Mouse (Mus musculus) liver (tissue): ENCODE measurements around the gene Abcb9.
A peak's percentile ranks its signal among the peaks of the same experiment; 100 is the strongest.

Experiments
- DNase-seq: peaks from one replicate; pipeline ENCODE4 v3.0.0-alpha.2; 2020; ENCODE audit warnings: mixed read lengths

Abcb9 gene

DNA sequence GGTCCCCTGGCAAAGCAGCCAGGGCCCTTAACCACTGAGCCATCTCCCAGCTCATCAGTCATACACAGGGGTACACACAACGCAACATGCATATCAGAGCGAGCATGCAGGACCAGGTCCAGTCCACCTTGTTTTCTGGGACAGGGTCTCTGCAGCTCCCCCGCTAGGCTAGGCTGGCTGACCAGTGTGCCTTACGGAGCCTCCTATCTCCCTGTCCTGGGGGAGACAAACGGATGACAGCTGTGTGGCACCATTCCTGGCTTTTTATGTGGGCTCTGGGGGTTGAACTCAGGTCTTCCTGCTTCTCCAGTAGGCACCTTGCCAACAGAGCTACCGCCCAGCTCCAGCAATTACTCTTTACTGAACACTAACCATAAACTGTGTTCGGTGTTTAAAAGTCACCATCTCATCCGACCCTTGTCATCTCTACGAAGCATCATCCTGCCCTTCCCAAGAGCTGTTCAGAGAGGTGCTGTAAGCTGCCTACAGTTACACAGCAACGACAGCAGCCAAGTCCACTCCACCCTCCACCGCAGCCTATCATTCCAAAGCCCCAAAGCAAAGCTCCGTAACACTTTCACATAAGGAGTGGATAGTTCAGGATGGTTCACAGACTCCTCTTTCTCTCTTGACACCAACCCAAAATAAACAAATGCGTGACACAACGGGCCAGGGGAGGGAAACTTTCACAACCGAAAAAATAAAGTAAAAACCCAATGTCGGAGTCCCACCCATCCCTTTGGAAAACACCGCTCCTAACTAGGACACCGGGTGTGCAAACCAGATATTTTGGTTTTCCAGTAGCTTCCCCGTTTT lies 66.2 kb downstream of the Abcb9 start:
- no peak for DNase-seq

DNA sequence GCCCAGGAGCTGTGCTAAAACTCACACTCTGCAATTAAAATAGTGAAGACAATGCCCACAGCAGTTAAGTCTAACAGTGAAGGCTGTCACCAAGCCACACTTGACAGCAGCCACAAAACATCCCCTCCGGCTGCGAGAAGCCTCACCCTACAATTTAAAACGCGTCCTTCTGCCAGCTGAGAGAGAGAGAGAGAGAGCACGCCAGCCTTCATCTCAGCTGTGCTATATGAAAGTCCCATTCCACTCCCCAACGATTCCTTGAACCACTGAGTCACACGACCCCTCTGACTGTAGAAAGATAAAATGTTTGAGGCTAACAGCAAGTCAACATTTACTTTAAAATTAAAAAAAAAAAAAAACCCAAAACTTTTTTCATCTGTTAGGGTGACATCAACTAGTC lies 66.9 kb downstream of the Abcb9 start:
- DNase-seq: no peak

DNA sequence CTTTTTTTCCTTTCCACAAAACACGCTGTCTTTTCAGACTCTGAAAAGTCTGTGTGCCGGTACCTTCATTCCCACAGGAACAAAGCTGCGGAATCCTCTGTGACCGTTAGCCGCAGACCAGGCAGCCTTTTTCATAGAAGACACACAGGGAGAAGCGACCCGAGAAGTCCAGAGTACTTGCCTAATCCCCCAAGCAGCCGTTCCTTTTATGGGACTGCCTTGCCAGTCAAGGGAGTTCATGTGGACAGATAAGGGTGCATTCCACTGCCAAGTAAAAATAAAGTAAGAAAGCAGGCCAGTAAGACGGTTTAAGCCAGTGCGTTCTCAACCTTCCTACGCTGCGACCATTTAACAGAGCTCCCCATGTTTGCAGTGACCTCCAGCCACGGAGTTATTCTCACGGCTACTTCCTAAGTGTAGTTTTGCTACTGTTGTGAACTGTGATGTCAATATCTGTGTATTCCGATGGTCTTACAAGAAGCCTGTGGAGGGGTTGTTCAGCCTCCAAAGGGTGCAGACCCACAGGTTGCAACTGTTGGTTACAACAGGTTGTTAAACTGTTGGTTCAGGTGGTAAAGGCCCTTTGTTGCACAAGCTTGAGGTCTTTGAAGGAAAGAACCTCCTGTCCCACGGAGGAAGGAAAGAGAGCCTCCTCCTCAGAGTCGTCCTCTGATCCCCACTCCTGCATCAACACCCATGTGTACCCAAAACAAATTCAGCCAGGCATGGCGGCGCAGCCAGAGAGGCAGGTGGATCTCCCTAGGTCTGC lies 67.7 kb downstream of the Abcb9 start:
- DNase-seq: no peak

DNA sequence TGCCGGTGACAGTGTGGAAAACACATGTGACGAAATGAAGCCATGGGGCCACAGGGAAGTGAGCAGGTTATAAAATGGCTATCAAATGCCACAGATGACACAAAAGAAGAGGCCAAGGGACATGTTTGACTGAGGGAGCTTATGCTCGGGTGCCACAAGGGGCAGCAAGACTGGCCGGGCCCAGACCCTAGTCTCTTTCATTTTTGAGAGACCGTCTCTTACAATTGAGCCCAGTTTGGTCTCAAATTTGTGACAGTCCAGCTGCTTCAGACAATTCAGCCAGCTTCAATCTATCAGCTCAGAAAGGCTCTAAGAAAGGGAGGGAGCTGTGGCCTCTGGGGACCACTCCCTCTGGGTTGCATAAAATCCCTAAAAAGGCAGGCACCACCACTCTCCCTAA lies 69.0 kb downstream of the Abcb9 start:
- DNase-seq: no peak

DNA sequence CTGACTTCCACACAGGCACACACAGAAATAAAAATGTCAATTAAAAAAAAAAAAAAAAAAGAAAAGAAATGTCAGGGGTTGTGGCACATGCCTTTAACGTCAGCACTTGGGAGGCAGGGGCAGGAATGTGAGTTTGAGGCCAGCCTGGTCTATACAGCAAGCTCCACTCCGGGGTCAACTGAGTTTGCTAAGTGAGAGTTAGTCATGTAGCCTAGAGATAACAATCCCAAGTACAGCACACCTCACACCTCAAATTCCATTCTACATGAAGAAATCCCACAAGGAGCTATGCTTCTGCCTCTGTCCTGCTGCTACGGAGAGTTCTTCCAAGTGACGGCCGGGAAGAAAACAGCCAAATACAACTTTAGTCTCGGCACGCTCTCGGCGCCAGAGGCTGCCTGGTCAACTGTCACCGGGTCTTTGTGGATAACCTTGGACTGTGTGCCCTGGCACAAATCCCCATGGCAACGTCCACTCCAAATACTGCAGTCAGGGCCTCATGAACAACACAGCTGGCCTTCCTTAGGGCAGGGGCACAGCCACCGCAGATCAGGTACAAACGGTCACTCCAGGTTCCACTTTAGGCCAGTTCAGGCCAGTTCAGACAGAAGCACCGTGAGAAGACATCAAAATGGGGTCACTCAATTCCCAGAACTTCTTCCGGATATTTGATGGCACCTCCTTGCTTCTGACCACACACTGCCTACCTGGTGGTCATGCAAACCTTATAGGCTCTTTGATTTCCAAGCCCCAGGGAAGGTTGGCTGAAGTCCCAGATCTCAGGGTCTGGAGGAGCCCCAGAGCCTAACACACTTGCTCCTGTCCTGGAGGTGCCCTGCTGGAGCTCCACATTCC lies 69.8 kb downstream of the Abcb9 start:
- DNase-seq: no peak

DNA sequence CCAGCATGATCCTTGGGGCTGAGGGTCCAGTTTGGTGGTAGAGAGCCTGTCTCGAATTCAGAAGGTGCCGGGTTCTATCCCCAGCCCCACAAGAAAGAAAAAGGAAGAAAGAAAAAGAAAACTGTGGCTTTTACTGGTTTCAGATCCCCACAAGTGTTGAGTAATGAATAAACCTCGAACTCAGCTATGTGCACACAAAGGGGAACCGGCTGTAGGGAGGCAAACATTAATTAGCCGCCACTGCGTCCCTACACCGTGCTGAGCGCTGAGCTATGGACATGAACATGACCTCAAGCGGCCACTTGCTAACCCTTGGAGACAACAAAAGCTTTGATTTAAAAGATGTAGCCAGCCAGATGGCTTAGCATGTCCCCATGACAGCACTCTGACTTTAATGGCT lies 70.5 kb downstream of the Abcb9 start:
- DNase-seq: no peak

DNA sequence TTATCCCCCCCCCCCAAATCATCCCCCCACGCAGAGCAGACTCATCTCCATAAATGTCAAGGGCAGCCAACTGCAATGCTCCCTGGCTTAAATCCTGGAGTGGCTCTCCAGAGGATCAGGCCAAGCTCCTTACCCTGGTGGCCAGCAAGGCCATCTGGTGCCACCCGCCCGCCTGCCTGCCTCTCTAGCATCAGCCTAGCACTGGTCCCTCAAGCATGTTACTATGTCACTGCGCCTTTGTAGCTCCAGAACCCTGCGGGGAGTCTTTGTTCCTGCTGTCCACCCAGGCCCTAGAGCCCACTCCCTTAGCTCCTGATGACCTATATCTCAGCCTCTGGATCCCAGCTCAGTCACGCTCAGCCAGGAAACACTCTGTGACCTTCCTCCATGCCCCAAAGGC lies 70.9 kb downstream of the Abcb9 start:
- no peak for DNase-seq

DNA sequence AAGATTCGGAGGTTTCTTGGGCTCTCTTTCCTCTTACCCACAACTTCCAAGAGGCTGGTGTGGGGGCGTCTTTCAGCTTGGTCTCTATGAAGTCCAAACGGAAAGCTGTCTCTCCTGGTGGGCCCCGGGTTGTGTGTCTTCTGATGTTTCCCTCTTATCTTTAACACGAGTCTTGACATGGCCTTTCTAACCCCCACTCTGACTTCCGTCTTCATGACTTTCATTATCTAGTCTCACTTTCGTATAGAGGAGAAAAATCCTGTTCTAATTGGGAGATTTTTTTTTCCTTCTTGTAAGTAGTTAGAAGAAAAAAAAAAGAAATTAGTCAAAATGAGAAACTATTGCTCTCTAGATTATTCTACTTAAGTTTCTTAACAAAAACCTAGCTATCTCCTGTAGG lies 73.2 kb downstream of the Abcb9 start:
- no peak for DNase-seq

DNA sequence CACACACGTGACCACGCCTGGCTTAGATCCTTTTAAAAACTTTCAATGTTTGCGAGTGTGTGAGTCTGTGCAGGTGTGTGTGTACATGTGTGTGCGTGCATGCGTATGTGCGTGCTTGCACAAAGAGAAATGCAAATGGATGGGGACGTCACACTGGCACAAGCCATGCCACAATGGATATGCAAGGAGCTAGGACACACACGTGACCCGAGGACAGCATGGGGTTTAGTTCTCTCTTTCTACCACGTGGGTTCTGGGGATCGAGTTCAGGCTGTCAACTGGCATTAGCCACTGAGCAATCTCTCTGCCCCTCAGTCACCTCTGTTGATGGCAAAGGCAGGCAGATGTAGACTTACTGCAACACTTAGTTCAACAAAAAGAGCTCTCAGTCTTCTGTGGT lies 73.9 kb downstream of the Abcb9 start:
- DNase-seq: no peak

DNA sequence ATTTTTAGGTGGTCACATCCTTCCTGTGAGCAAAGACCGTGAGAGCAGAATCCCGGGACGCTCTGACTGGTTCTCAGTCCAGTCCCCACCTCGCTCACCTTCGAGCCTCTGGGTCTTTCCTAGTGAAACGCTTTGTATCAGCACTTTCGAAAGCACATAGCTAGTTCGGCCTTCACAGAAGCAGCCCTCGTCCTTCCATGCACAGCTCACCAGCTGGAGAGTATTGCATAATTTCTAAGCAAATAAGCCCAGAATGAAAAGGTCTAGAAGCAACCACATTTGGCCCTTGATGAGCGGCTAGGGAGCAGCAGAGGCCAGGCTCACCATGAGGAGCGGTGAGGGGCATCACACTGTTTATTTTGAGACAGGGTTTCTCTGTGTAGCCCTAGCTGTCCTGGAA lies 74.5 kb downstream of the Abcb9 start:
- no peak for DNase-seq

DNA sequence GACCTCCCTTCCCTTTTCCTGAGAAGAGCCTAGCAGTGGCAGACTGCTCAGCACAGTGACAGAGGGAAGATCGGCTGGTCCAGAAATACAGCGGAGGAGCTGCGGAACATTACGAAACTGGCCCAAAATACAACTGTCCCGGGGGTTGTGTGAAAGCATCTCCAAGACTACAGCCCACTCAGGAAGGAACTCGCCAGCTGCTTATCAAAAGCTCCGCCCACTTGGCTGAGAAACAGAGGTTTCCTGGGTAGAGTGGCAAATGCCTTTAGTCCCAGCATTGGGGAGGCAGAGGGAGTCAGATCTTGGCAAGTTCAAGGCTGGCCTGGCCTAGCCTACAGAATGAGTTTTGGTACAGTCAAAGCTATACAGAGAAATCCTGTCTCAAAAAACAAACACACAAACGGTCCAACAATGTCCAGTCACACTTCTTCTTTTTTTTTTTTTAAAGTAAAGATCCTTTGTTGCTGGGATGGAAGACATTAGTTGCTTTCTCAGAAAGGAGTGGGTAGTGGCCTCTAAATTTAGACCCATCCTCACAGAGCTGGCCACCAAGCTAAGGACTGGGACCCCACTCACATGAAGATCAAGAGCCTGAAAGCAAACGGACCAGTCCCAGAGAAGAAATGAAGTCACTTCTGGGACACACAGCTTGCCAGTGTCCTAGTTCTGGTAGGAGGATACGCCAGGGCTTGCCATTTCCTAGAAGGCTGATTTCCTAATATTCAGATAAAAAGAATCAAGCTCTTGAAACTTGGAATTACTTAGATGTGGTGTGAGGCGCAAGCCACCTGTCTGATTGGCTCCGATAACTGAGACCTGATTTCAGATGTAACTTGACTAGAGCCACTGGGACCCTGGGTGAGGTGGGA lies 76.0 kb downstream of the Abcb9 start:
- peak; percentile 75 for DNase-seq

DNA sequence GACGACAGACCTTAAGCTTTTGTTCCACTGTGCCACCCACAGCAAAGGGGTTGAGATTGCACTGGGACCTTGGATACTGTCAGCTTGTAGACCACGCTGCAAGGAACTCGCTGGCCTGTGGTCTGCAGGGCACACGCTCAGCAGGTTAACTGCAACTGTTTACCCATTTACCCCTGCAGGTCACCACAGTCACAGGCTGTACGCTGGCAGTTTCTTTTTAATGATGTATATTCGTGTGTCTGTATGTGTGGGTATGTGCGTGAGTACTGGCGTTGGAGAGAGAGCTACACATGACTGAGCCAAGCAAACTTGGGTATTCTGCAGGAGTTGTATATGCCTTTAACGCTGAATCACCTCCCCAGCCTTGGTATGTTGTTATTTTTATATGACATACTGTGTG lies 76.9 kb downstream of the Abcb9 start:
- DNase-seq: no peak

DNA sequence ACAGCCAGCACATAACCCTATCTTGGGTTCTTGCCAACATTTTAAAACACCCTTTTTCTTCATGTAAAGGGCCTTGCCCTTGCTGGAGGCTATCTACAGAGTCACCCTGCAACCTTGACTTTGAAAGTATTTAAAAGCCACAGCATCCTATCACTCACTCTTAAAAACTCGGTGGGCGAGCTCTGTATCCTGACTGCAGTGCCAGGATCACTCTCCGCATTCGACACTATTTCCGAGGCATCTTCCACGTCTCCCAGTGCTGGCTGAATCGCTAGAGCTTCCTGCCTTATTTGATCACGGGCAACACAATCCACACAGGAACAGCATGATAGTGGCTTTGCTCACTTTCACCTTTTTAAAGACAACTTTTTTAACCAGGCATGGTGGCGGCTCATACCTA lies 77.7 kb downstream of the Abcb9 start:
- DNase-seq: no peak

DNA sequence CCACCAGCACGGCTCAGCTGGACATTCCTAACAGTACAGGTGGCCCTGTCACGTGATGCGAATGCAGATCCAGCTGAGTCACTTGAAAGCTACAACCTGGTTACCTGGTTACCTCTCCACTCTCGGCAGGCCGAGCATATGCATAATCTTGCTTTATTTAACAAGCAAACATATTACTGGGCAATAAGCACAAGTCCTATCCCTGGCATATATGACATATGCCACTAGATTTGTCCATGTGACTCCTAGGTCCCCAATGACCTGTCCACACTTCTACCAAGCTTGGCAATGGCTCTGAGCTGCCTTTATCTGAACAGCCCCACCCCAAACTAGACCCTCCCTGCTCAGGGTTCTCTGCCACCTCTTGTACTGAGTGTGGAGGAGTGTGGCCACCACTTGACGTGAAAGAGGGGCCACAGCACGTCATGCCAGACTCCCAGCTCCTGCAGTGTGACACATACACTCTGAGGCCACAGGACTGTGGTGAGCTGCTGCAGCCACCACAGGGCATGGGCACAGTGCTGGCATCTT lies 79.2 kb downstream of the Abcb9 start:
- no peak for DNase-seq

DNA sequence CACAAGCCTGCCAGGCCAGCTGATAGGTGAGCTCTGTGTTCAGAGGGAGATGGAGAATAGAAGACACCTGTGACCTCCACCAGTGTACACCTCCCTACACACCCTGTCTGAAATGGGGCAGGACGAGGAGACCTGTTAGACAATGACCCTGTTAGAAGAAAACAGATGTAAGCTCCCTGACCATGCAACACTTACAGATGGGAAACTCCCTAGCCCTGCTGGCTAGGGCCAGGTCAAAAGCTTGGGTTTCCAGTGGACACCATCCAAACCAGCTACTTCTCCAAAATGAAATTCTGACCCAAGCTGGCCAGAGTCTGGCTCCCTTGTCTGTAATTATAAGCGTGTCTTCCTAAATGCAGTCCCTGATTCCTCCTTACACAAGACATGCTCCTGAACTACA lies 79.9 kb downstream of the Abcb9 start:
- DNase-seq: no peak

DNA sequence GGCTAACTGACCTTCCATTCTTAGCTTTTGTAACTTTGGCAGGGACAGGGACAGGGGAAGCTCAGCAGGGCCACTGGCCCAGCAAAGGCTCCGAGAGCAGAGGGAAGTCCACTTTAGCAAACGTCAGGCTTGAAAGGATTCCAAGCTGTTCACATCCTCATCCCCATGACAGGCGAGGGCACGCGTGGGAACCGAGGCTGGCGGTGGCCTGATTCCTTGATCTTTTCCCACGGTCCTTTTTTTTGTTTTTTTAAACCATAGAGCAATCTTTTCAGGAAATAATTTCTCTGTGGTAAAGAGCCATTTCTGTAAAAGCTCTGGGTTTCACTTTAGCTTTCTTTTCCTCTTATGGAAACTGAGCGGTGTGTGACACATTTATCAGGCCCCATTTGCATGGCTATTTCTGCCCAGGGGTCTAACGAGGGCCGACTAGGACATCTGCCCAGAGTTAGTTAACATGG lies 80.8 kb downstream of the Abcb9 start:
- DNase-seq: no peak

DNA sequence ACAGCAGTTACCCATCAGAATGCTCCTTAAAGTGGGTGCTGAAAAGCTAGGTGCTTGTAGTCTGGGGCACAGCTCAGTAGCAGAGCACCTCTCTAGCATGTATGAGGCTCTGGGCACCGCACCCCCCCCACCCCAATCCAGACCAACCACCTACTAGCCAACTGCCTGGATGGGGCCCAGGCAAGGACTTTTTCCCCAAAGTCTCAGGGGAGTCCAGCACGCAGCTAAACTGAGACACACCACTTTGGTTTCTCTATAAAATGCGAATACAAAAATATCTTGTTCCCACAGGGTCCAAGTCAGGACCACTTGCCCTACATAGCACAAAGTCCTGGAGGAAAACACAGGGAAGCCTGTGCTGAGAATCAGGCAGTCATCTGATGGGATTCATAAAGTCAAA lies 81.4 kb downstream of the Abcb9 start:
- DNase-seq: no peak

DNA sequence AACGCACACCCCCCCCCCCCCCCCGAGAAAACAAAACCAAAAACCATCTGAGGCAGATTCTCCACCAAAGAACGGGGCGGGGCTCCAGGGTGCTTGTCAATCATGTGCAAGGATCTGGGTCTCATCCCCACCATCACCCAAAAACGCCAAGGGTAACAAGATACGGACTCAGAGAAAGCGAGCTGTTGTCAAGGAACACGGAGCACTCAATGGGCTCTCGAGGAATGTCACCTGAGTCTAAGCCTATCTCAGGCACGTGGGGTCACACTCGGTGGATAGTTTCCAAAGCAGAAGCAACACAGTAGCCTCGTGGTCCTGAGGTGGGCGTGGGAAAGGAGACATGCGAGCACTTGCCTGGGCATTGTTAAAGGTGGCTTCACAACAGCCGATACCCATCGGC lies 81.9 kb downstream of the Abcb9 start:
- DNase-seq: no peak

DNA sequence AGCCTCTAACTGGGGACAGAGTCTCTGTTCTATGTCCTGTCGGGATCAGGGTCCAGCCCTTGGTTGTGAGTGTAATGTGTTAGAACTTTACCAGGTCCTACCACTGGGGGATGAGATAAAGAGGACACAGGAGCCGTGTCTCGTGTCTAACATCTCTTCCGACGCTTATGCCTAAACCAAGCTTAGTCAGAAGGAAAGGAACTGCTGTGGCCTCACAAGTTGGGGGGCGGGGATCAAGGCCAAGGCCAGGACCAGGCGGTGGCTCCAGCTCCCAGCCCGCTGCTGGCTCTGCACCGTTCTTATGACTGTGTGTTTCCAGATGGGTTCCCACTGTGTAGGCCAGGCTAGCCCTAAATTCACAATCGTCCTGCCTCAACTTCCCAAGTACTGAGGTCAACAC lies 82.7 kb downstream of the Abcb9 start:
- no peak for DNase-seq

DNA sequence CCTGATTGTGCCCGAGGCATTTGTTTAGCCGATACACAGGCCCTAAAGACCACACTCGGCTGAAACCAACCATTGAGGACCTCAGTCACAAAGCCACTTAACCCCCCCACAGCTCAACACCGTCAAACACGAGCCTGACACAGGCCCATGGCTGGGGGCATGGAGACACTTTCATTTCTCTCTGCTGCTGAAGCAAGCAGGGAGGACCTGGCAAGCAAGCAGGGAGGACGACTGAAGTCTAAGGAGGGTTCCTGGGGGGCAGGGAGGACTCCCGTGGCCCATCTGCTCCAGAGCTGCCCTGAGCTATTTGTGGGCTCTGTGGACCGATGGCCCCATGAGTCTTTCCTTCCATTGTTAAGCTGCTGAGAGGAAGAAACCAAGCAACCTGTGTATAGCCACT lies 83.7 kb downstream of the Abcb9 start:
- DNase-seq: no peak
